Comparison of ENCODE assay signal across 10 mouse cellular contexts in genomic region chr10:93890565-93890964, GRCm38 (mm10). TPM values are rescaled to one million over a fixed set of nuclear protein-coding genes. Genes with fewer than 3 reads are reported as not detected.
DNase-seq lines count a peak whose midpoint lies in the region; ATAC-seq lines count a peak whose summit lies in the region.
"Had no signal": no experiment of that assay in that cellular context is flagged by ENCODE, and none has a peak within 500 bp of the region (broad histone marks: within the 10 kb centered on the region; RNA-seq: fewer than 3 reads in every experiment).

No protein-coding gene starts in this region.

- WGBS in lung, embryonic 16.5 days = 71% methylated on average over 4 of the region's 4 CpGs
- WGBS in heart, embryonic 16.5 days = 68% methylated on average over 4 of the region's 4 CpGs
- WGBS in liver, embryonic 12.5 days (ENCODE audit: insufficient replicate concordance) = 45% methylated on average over 4 of the region's 4 CpGs
- WGBS in stomach, embryonic 16.5 days = 75% methylated on average over 4 of the region's 4 CpGs

- H3K4me3 ChIP-seq in lung, embryonic 16.5 days (ENCODE audit: low read length) = peak overlapping the region; percentile 62; the same call in 1 of the 2 replicates
- peak overlapping the region; percentile 70 for H3K4me3 ChIP-seq in heart, embryonic 16.5 days (ENCODE audit: low read length)
- H3K4me3 ChIP-seq in liver, embryonic 12.5 days = peak overlapping the region; percentile 98
- peak overlapping the region; percentile 81; the same call in 1 of the 2 replicates for H3K4me3 ChIP-seq in stomach, embryonic 16.5 days (replicated peaks; ENCODE audit: low read length)

- no peak overlapping the region for H3K4me2 ChIP-seq in lung, embryonic 16.5 days (ENCODE audit: low read depth, low read length)
- peak overlapping the region; percentile 82 for H3K4me2 ChIP-seq in heart, embryonic 16.5 days (ENCODE audit: low read depth, low read length)
- H3K4me2 ChIP-seq in liver, embryonic 12.5 days = peak overlapping the region; percentile 87
- H3K4me2 ChIP-seq in stomach, embryonic 16.5 days (ENCODE audit: low read depth, low read length) = peak overlapping the region; percentile 86

- H3K9ac ChIP-seq in lung, embryonic 16.5 days (ENCODE audit: low read length) = no peak overlapping the region
- H3K9ac ChIP-seq in heart, embryonic 16.5 days (ENCODE audit: low read length) = peak overlapping the region; percentile 80
- H3K9ac ChIP-seq in liver, embryonic 12.5 days = peak overlapping the region; percentile 98
- H3K9ac ChIP-seq in stomach, embryonic 16.5 days (ENCODE audit: low read length) = no peak overlapping the region

- H3K36me3 ChIP-seq in lung, embryonic 16.5 days (ENCODE audit: control insufficient read depth, insufficient read depth, low read length) = peaks cover 7% of the 10 kb centered on the region
- H3K36me3 ChIP-seq in heart, embryonic 16.5 days (ENCODE audit: control insufficient read depth, insufficient read depth) = peaks cover 7% of the 10 kb centered on the region
- peaks cover 28% of the 10 kb centered on the region for H3K36me3 ChIP-seq in liver, embryonic 12.5 days
- peaks cover 4% of the 10 kb centered on the region; the same call in 1 of the 2 replicates for H3K36me3 ChIP-seq in stomach, embryonic 16.5 days (ENCODE audit: control insufficient read depth, insufficient read depth, low read length)

- H3K27ac ChIP-seq in lung, embryonic 16.5 days (ENCODE audit: low read length) = no peak overlapping the region
- no peak overlapping the region for H3K27ac ChIP-seq in heart, embryonic 16.5 days (ENCODE audit: low read length)
- peak overlapping the region; percentile 98 for H3K27ac ChIP-seq in liver, embryonic 12.5 days
- no peak overlapping the region for H3K27ac ChIP-seq in stomach, embryonic 16.5 days (ENCODE audit: low read length)

- no peak for ATAC-seq in lung, embryonic 16.5 days (ENCODE audit: low read depth)
- ATAC-seq in heart, embryonic 16.5 days (replicated peaks; ENCODE audit: extremely low read depth, insufficient read depth, low FRiP score) = no peak
- no peak for ATAC-seq in liver, embryonic 12.5 days
- no peak for ATAC-seq in stomach, embryonic 16.5 days (ENCODE audit: insufficient read depth, low FRiP score)

- DNase-seq in lung, postnatal 14 days = no peak
- no peak for DNase-seq in layer of hippocampus, postnatal 14 days (ENCODE audit: low spot score in 2 of 2)
- DNase-seq in ovary, postnatal 14 days (ENCODE audit: low spot score) = no peak
- DNase-seq: cerebellum, adult 18-20 months; kidney, adult 18-20 months had no signal

- peaks cover 8% of the 10 kb centered on the region for H3K4me1 ChIP-seq in lung, embryonic 16.5 days (replicated peaks; ENCODE audit: control insufficient read depth, insufficient read depth, low read length)
- H3K4me1 ChIP-seq in heart, embryonic 16.5 days (ENCODE audit: control insufficient read depth, insufficient read depth, low read length) = peaks cover 11% of the 10 kb centered on the region
- H3K4me1 ChIP-seq in liver, embryonic 12.5 days = peaks cover 82% of the 10 kb centered on the region
- peaks cover 15% of the 10 kb centered on the region for H3K4me1 ChIP-seq in stomach, embryonic 16.5 days (ENCODE audit: control insufficient read depth, insufficient read depth, low read length)

- H3K27me3 ChIP-seq in lung, embryonic 16.5 days (ENCODE audit: control insufficient read depth, insufficient read depth, low read depth, low read length) = no peaks in the 10 kb centered on the region
- no peaks in the 10 kb centered on the region for H3K27me3 ChIP-seq in heart, embryonic 16.5 days (ENCODE audit: control insufficient read depth, insufficient read depth, low read length)
- H3K27me3 ChIP-seq in liver, embryonic 12.5 days (replicated peaks) = no peaks in the 10 kb centered on the region
- no peaks in the 10 kb centered on the region for H3K27me3 ChIP-seq in stomach, embryonic 16.5 days (ENCODE audit: control insufficient read depth, insufficient read depth, low read length)
- H3K27me3 ChIP-seq: megakaryocyte, embryonic 14.5 days had no signal

- H3K9me3 ChIP-seq in lung, embryonic 16.5 days (ENCODE audit: control insufficient read depth, low read length) = no peaks in the 10 kb centered on the region
- no peaks in the 10 kb centered on the region for H3K9me3 ChIP-seq in heart, embryonic 16.5 days (replicated peaks; ENCODE audit: control insufficient read depth, low read length)
- H3K9me3 ChIP-seq in liver, embryonic 12.5 days (replicated peaks) = no peaks in the 10 kb centered on the region
- no peaks in the 10 kb centered on the region for H3K9me3 ChIP-seq in stomach, embryonic 16.5 days (replicated peaks; ENCODE audit: control insufficient read depth, low read length)
- H3K9me3 ChIP-seq: megakaryocyte, embryonic 14.5 days had no signal

RNA-seq across cellular contexts. Expression of gene Metap2, which starts 6.3 kb away (rescaled TPM):
- polyA plus RNA-seq in lung, embryonic 16.5 days (2015; fragmentation: Nextera tagmentation; extraction: Ambion mirVana) = 179 and 192 TPM in 2 replicates
- polyA plus RNA-seq in heart, embryonic 16.5 days (2015; fragmentation: Nextera tagmentation; extraction: Ambion mirVana) = 142 and 149 TPM in 2 replicates
- polyA plus RNA-seq in liver, embryonic 12.5 days (2016; fragmentation: Nextera tagmentation; extraction: Ambion mirVana) = 290 and 301 TPM in 2 replicates
- 191 TPM in 2 replicates for polyA plus RNA-seq in stomach, embryonic 16.5 days (2015; fragmentation: Nextera tagmentation; extraction: Ambion mirVana)
- 100 to 1,000 TPM; 134 to 137 TPM for total RNA-seq in layer of hippocampus, postnatal 14 days (2021)

RNA-seq across cellular contexts. Expression of gene Usp44, which starts 59.2 kb away (rescaled TPM):
- 0.14 and 0.28 TPM in 2 replicates for polyA plus RNA-seq in lung, embryonic 16.5 days (2015; fragmentation: Nextera tagmentation; extraction: Ambion mirVana)
- 0.20 and 0.47 TPM in 2 replicates for polyA plus RNA-seq in heart, embryonic 16.5 days (2015; fragmentation: Nextera tagmentation; extraction: Ambion mirVana)
- 5.5 and 5.8 TPM in 2 replicates for polyA plus RNA-seq in liver, embryonic 12.5 days (2016; fragmentation: Nextera tagmentation; extraction: Ambion mirVana)
- polyA plus RNA-seq in stomach, embryonic 16.5 days (2015; fragmentation: Nextera tagmentation; extraction: Ambion mirVana) = 0.22 and 0.35 TPM in 2 replicates
- total RNA-seq in layer of hippocampus, postnatal 14 days (2021) = not detected

Comparison
In these comparisons a context has a peak if more than half of its experiments do, and no peak if none do; other contexts are left out.
1. H3K9ac ChIP-seq: peak in heart, embryonic 16.5 days (single experiment) and liver, embryonic 12.5 days (single experiment); none in lung, embryonic 16.5 days (single experiment) and stomach, embryonic 16.5 days (single experiment).
2. Peak in every context shown above with its lines, with median percentiles within 50 percentile points of each other: H3K4me3 ChIP-seq.